Mouse (Mus musculus) neural tube, embryonic 13.5 days (tissue): ENCODE data around the gene Lrig1. TPM values are rescaled to one million over a fixed set of nuclear protein-coding genes. Genes with fewer than 3 reads are reported as not detected.

ENCODE experiments used
- ATAC-seq: fragments of 200-750 bp; cut with Nextera tagmentation; 2 replicates; pipeline ENCODE4 v1.8.0; 2017; ENCODE audit warnings: low read depth, mild to moderate bottlenecking, moderate TSS enrichment, moderate library complexity
- H3K27ac ChIP-seq: fragments of 300-500 bp; sonication (generic); replicated peaks from 2 replicates; pipeline ENCODE4 v1.5.1; 2015; ENCODE audit warnings: moderate library complexity, mild to moderate bottlenecking, inconsistent platforms
- H3K27me3 ChIP-seq: fragments of 300-500 bp; sonication (generic); 2 replicates; pipeline ENCODE4 v1.6.1; 2015; ENCODE audit warnings: mild to moderate bottlenecking, inconsistent platforms
- H3K36me3 ChIP-seq: fragments of 300-500 bp; sonication (generic); 2 replicates; pipeline ENCODE4 v1.6.1; 2015; ENCODE audit warnings: mild to moderate bottlenecking, inconsistent platforms
- H3K4me1 ChIP-seq: fragments of 300-500 bp; sonication (generic); replicated peaks from 2 replicates; pipeline ENCODE4 v1.6.1; 2015; ENCODE audit warnings: inconsistent platforms
- H3K4me2 ChIP-seq: fragments of 300-500 bp; sonication (generic); 2 replicates; pipeline ENCODE4 v1.6.1; 2015; ENCODE audit warnings: inconsistent platforms, mild to moderate bottlenecking, moderate library complexity
- H3K4me3 ChIP-seq: fragments of 300-500 bp; sonication (generic); 2 replicates; pipeline ENCODE4 v1.5.1; 2015; ENCODE audit warnings: mild to moderate bottlenecking, inconsistent platforms
- H3K9ac ChIP-seq: fragments of 300-500 bp; sonication (generic); 2 replicates; pipeline ENCODE4 v1.6.1; 2015; ENCODE audit warnings: moderate library complexity, mild to moderate bottlenecking, inconsistent platforms
- H3K9me3 ChIP-seq: fragments of 300-500 bp; sonication (generic); 2 replicates; pipeline ENCODE4 v1.6.1; 2016; ENCODE audit warnings: inconsistent platforms
- WGBS: fragments of 180-500 bp; shearing (Covaris S2); methylation state at CpG from one replicate; pipeline ENCODE4 v1.1.7; 2015; 5-methylcytosine and 5-hydroxymethylcytosine counted together
- polyA plus RNA-seq: library from polyadenylated mRNA; unstranded; fragments of >200 nt; fragmentation: Nextera tagmentation; extraction: Ambion mirVana; gene quantifications from 2 replicates; pipeline ENCODE4 v1.2.1, GENCODE M21; 2015

The Lrig1 gene
- polyA plus RNA-seq, 1 experiment from 2014 or later: 12.9 TPM

DNA sequence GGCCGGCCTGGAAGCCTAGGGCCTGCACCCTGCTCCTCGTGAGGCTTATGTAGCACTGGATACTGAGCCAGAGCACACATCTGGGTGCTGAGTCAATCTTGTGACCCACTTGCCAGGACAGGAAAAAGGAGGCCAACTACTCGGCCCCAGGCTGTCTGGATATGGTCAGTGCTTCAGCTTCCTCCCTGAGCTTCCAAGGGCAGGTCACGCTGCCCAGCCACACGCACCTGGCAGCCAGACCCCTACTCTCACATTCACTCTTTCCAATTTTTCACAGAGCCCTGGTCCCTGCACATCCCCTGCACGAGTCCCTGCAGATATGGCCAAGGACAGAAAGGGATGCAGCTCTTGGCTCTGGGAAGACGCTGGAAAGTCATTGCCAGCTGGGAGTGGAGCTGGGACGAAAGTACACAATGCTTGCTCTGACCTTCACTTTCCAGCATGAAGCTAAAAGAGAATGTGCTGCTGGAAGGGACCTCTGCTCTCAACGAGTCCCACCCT is 79.1 kb downstream of the Lrig1 start:
- no peak for ATAC-seq
- no peak overlapping the region for H3K4me2 ChIP-seq
- H3K27ac ChIP-seq: no peak overlapping the region
- no peak overlapping the region for H3K9ac ChIP-seq
- H3K36me3 ChIP-seq: peaks cover 65% of the 10 kb centered on the region
- H3K4me3 ChIP-seq: no peak overlapping the region
- H3K4me1 ChIP-seq: peaks cover 16% of the 10 kb centered on the region
- no peaks in the 10 kb centered on the region for H3K9me3 ChIP-seq
- 88% methylated on average over 9 of the region's 9 CpGs for WGBS
- H3K27me3 ChIP-seq: no peaks in the 10 kb centered on the region

DNA sequence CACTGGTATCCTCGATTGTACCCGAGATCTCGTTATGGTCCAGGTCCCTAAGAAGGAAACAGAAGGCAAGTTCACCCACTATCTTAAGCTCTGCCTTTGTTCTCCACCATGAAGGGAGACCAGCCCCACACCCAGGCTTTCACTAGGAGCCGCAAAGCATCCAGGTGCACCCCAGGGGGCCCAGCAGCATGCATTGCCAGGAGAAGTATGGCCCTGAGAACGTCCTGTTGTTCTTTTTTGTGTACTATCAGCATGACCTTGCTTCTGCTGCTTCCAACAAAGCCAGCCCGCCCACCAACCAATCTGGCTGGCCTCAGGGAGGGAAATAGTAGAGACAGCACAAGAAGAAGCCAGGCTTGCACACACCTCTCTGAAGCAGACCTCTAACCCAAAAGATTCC is 79.7 kb downstream of the Lrig1 start:
- Histone ChIP-seq H3K27ac (no peak overlapping the region), H3K36me3 (peaks cover 68% of the 10 kb centered on the region), H3K27me3 (no peaks in the 10 kb centered on the region), H3K9ac (no peak overlapping the region), H3K4me1 (peaks cover 11% of the 10 kb centered on the region), H3K4me3 (no peak overlapping the region), H3K4me2 (no peak overlapping the region), H3K9me3 (no peaks in the 10 kb centered on the region)
- no peak for ATAC-seq
- WGBS: 64% methylated on average over 6 of the region's 6 CpGs

DNA sequence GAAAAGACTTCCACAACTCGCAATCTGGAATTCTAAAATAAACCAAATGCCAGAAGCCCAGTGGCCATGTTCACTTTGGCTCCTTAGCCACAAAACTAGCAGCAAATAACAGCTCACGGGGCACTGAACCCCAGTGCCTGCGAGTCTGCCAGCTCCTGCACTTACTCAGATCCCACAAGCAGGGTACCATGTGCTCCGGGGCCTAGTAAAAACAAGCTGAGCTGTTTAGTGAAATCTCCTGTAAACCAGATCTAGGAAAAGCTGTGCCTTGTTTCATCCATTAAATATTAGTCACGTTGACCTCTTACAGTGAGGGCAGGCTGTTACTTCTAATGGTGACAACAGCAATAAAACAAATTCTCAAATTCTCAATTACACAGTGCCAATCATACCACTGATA is 81.3 kb downstream of the Lrig1 start:
- no peak for ATAC-seq
- H3K27ac ChIP-seq: no peak overlapping the region
- H3K9ac ChIP-seq: no peak overlapping the region
- H3K4me1 ChIP-seq: peaks cover 11% of the 10 kb centered on the region; the same call in 1 of the 2 replicates
- H3K9me3 ChIP-seq: no peaks in the 10 kb centered on the region
- no peaks in the 10 kb centered on the region for H3K27me3 ChIP-seq
- WGBS: 87% methylated on average over 5 of the region's 5 CpGs
- H3K4me3 ChIP-seq: no peak overlapping the region
- H3K4me2 ChIP-seq: no peak overlapping the region
- peaks cover 70% of the 10 kb centered on the region for H3K36me3 ChIP-seq

DNA sequence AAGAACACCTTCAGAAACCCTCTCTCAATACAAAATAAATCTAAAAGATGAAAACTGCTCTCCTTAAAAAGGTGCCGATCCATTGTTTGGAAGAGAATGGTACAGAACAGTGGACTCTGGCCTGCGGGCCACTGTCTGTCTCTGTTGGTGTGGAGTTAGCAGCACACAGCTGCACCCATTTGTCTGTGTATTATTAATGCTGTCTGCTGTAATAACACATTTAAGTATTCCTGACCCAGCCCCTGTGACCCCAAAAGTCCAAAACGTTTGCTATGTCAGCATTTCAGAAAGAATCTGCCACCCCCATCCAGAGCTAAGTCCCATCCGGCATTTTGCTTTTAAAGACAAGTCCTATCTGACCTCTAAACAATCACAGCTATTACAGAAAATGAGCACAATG is 84.0 kb downstream of the Lrig1 start:
- no peak overlapping the region for H3K9ac ChIP-seq
- peaks cover 79% of the 10 kb centered on the region for H3K36me3 ChIP-seq
- whole genome bisulfite sequencing: 86% methylated on average over 4 of the region's 4 CpGs
- H3K4me2 ChIP-seq: no peak overlapping the region
- no peak overlapping the region for H3K4me3 ChIP-seq
- ATAC-seq: no peak
- H3K9me3 ChIP-seq: no peaks in the 10 kb centered on the region
- H3K27ac ChIP-seq: no peak overlapping the region
- peaks cover 19% of the 10 kb centered on the region; the same call in 1 of the 2 replicates for H3K4me1 ChIP-seq
- H3K27me3 ChIP-seq: no peaks in the 10 kb centered on the region

DNA sequence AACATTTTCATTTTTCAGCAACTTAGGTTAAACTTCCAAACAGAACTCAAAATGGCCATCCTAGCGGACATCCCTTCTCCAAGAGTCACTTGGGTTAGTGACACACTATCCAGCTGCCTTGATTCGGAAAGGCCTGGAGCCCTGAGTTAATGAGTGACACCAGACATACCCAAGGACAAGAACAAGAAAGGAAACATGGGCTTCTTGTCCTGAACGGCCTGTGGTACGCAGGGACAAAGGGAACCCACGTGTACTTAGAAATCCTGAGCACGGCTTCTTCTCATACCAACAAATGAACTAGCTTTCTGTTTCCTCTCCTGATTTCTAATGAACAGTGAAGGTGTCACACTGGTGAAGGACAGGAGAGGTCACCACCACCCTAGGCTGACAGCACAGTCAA is 85.6 kb downstream of the Lrig1 start:
- Histone ChIP-seq H3K9ac (no peak overlapping the region), H3K27ac (no peak overlapping the region), H3K4me2 (no peak overlapping the region), H3K9me3 (no peaks in the 10 kb centered on the region), H3K4me3 (no peak overlapping the region), H3K27me3 (no peaks in the 10 kb centered on the region), H3K36me3 (peaks cover 82% of the 10 kb centered on the region), H3K4me1 (peaks cover 19% of the 10 kb centered on the region; the same call in 1 of the 2 replicates)
- ATAC-seq: no peak
- WGBS: 91% methylated on average over 6 of the region's 6 CpGs

DNA sequence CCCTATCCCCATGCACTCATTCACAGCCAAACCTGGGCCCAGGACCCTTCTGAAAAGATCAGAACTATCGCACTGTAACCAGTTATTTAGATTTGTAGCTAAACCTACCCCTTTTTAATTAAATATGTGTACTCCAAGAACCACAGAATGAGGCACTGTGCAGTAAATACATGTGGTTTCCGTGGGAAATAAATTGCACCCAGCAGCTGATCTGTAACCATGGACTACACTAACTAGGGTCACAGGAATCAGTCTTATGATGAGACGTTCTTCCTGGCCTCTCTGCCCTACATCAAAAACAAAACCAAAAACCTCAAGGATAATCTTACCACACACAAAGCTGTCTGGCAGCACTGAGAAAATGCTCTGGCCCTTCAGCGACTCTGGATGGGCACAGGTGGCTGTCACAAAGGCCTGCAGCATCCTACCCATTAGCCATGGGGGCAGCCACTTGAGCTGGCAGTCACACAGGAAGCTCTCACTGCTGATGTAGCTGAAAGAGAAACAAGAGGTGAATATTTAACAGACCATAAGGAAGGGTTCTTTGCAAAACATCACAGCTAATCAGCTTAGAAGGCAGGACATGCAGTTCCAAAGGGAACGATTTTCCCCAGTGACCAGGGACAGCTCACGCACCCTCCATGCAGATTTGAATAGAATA is 86.6 kb downstream of the Lrig1 start:
- Histone ChIP-seq H3K4me2 (no peak overlapping the region), H3K27me3 (no peaks in the 10 kb centered on the region), H3K9me3 (no peaks in the 10 kb centered on the region), H3K4me3 (no peak overlapping the region), H3K27ac (no peak overlapping the region), H3K9ac (no peak overlapping the region), H3K36me3 (peaks cover 91% of the 10 kb centered on the region), H3K4me1 (peaks cover 15% of the 10 kb centered on the region; the same call in 1 of the 2 replicates)
- no peak for ATAC-seq
- WGBS: 82% methylated on average over 6 of the region's 6 CpGs

DNA sequence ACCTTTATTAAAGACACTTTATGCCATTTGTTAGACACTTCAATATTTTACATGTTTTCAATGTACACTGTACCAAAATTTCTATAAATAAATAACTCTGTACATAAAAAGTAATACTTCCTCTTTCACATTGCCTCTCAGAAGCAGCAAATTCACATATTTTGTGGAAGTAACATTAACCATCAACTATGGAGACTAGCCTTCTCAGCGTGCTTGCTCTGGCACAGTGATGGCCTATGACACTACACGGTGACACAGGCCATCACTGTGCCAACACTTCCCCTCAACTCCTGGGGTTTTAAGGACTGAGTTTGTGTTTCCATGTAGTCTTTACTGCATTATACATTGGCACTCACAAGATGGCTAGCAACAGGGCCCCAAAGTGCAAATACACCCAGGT is 95.4 kb downstream of the Lrig1 start:
- H3K4me1 ChIP-seq: peaks cover 5% of the 10 kb centered on the region; the same call in 1 of the 2 replicates
- WGBS: 90% methylated on average over 2 of the region's 2 CpGs
- ATAC-seq: no peak
- no peak overlapping the region for H3K9ac ChIP-seq
- H3K9me3 ChIP-seq: no peaks in the 10 kb centered on the region
- no peak overlapping the region for H3K4me3 ChIP-seq
- peaks cover 65% of the 10 kb centered on the region for H3K36me3 ChIP-seq
- no peak overlapping the region for H3K4me2 ChIP-seq
- no peaks in the 10 kb centered on the region for H3K27me3 ChIP-seq
- no peak overlapping the region for H3K27ac ChIP-seq

DNA sequence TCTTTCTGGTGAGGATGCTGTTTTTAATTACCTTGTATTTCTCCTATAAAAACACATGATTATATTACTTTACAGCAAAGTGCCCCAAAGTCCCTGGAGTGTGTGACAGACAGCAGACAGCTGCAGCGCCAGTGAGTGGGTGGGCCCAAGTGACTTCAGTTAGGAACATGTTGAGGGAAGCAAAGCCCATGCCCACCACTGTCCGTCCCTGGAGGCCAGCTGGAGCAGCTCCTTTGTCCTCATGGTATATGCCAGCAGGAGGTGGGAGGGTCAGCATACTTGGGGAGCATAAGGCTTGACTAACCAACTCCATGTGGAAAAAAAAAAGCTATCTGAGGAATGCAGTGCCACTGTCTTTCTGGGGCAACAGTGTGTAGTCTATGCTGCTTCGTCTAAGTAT is 95.9 kb downstream of the Lrig1 start:
- Histone ChIP-seq H3K4me1 (peaks cover 5% of the 10 kb centered on the region; the same call in 1 of the 2 replicates), H3K4me3 (no peak overlapping the region), H3K4me2 (no peak overlapping the region), H3K36me3 (peaks cover 60% of the 10 kb centered on the region), H3K9ac (no peak overlapping the region), H3K27me3 (no peaks in the 10 kb centered on the region), H3K9me3 (no peaks in the 10 kb centered on the region), H3K27ac (no peak overlapping the region)
- 49% methylated on average over 3 of the region's 3 CpGs for WGBS
- ATAC-seq: no peak

DNA sequence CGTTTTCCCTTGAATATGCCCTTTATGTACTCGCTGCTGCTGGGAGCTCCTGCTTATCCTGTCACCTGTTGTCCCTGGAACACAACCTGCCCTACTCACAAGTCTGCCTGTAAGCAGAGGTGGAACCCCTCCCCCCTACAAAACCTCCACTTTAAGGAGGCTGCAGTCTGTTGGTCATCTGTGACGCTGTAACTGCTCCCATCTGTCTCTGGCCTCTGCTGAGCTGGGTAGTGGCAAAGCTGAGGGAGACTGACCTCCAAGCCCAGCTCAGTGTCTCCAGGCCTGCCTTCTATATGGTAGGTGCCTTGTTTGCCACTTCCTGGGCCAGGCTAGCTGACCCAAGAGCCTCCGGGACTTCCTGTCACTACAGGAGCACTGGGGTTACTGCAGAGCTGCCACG is 98.1 kb downstream of the Lrig1 start:
- H3K9me3 ChIP-seq: no peaks in the 10 kb centered on the region
- peaks cover 39% of the 10 kb centered on the region for H3K36me3 ChIP-seq
- no peak overlapping the region for H3K4me3 ChIP-seq
- peaks cover 5% of the 10 kb centered on the region; the same call in 1 of the 2 replicates for H3K4me1 ChIP-seq
- ATAC-seq: no peak
- WGBS: 69% methylated on average over 5 of the region's 5 CpGs
- H3K27ac ChIP-seq: no peak overlapping the region
- no peak overlapping the region for H3K9ac ChIP-seq
- H3K4me2 ChIP-seq: no peak overlapping the region
- H3K27me3 ChIP-seq: no peaks in the 10 kb centered on the region

DNA sequence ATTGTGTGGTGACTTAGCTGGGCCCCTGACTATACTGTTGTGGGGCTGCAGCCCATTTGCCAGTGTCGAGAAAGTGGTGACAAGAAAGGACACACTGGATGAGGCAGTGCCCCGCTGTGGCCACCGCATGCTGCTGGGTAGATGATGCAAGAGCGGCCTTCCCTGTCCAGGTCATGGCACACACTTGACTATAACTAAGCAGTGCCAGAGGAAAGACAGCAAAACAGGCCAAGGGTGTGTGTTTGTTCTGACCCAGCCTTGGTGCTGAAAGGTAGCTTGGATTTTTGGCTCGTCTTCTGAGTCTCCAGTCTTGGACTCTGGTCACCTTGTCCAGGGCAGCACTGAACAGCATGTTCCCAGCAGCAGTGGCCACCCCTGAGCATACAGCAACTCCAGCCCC is 98.9 kb downstream of the Lrig1 start:
- ATAC-seq: no peak
- Histone ChIP-seq H3K27ac (no peak overlapping the region), H3K4me2 (no peak overlapping the region), H3K9me3 (no peaks in the 10 kb centered on the region), H3K4me1 (peaks cover 5% of the 10 kb centered on the region; the same call in 1 of the 2 replicates), H3K36me3 (peaks cover 32% of the 10 kb centered on the region), H3K9ac (no peak overlapping the region), H3K4me3 (no peak overlapping the region), H3K27me3 (no peaks in the 10 kb centered on the region)
- WGBS: 85% methylated on average over 5 of the region's 5 CpGs

DNA sequence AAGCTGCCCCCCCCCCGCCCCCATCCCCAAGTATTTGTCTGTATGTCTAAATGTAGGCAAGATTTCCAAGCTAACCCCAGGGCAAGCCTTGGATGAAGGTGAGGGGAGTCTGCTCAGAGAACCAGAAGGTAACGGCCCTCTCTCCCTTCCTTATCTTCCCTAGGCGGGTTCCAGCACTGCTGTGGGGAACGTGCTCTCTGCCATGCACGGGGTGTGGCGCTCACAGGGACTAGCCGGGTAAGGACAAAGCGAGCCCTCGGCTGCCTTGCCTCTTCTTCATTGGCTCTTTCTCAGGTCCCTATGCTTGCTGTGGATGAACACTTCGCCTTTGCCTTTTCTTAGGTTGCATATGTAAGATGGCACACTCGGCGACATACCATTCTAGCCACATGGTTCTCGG is 100.9 kb downstream of the Lrig1 start:
- H3K27me3 ChIP-seq: no peaks in the 10 kb centered on the region
- peaks cover 13% of the 10 kb centered on the region; the same call in 1 of the 2 replicates for H3K36me3 ChIP-seq
- H3K4me2 ChIP-seq: no peak overlapping the region
- WGBS: 96% methylated on average over 13 of the region's 13 CpGs
- ATAC-seq: no peak
- no peak overlapping the region for H3K9ac ChIP-seq
- H3K9me3 ChIP-seq: no peaks in the 10 kb centered on the region
- H3K4me1 ChIP-seq: peaks cover 9% of the 10 kb centered on the region; the same call in 1 of the 2 replicates
- no peak overlapping the region for H3K4me3 ChIP-seq
- no peak overlapping the region for H3K27ac ChIP-seq

DNA sequence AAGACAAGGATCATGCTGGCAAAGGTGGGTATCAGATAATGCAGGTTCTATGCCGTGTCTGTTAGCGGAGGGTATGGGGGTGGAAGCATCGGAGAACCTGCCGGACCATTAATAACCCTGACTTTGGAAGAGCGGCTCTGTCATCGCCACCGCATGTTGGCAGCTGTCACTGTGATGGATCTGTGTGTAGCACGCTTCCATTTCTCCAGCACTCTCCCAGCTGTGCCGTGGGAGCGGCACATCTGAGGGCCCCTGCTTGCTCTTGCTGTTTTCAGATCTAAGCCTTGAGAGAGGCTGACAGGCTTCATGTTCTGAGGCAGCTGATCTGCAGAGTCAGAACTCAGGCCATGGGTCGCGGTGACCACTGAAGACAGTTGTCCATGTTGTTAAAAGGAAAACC is 101.5 kb downstream of the Lrig1 start:
- Histone ChIP-seq H3K9me3 (no peaks in the 10 kb centered on the region), H3K27ac (no peak overlapping the region), H3K36me3 (0 out of 2 replicates have a peak, but pooled peaks cover 8% of the 10 kb centered on the region), H3K4me2 (no peak overlapping the region), H3K4me3 (no peak overlapping the region), H3K9ac (no peak overlapping the region), H3K27me3 (no peaks in the 10 kb centered on the region), H3K4me1 (peaks cover 9% of the 10 kb centered on the region)
- ATAC-seq: no peak
- 77% methylated on average over 12 of the region's 12 CpGs for WGBS
